Mouse (Mus musculus) hindlimb bud, embryonic 11.5 days (tissue): ENCODE measurements around the gene Zfand2a.
A peak's percentile ranks its signal among the peaks of the same experiment; 100 is the strongest.

Experiments used
- DNase-seq: peaks from one replicate; pipeline ENCODE4 v3.0.0-alpha.2; 2012; ENCODE audit warnings: low read depth, low spot score; ENCODE audit errors: extremely low spot score

Zfand2a gene

GRCm38 (mm10) chr5:139484185-139484814 is at the start of gene Zfand2a:
Gene Zfand2a, minus strand, starts transcription at chr5:139484549.
- DNase-seq = peak; percentile 95

DNA sequence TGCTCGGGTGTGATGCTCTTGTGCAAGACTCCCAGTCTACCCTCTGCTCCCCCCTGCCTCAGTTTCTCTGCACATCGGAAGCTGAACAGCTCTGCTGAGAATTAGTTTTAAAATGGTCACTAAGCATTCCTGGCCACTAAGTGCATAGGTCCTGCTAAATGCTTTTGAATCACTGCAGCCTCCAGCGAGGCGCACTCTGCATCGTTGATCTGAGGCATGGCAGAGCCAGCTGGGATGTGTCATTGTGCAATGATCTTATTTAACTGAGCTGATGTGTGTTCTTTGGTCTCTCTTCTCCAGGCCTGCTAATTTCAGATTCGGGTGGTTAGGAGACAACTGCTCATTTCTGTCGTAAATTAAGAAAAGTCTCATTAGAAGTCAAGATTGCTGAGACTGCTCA is 44.5 kb upstream of the Zfand2a start:
- DNase-seq = no peak

DNA sequence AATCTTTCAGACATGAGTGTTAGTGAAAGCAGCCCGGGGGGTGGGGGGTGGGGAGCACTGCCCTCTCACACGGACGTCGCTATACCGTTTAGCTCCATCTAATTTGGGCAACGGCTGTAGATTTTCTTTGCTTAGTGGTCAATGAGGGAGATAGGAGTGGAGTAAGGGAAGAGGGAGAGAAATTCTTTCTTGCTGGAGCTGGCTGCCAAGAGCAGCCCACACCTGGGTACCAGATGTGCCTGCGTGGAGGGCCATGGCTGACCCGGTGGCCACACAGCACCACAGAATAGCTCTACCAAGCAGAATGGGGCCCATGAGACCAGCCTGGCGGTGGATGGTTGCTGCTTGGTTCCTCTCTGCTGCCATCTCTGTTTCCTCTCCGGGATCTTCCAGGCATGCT is 37.6 kb upstream of the Zfand2a start:
- no peak for DNase-seq

DNA sequence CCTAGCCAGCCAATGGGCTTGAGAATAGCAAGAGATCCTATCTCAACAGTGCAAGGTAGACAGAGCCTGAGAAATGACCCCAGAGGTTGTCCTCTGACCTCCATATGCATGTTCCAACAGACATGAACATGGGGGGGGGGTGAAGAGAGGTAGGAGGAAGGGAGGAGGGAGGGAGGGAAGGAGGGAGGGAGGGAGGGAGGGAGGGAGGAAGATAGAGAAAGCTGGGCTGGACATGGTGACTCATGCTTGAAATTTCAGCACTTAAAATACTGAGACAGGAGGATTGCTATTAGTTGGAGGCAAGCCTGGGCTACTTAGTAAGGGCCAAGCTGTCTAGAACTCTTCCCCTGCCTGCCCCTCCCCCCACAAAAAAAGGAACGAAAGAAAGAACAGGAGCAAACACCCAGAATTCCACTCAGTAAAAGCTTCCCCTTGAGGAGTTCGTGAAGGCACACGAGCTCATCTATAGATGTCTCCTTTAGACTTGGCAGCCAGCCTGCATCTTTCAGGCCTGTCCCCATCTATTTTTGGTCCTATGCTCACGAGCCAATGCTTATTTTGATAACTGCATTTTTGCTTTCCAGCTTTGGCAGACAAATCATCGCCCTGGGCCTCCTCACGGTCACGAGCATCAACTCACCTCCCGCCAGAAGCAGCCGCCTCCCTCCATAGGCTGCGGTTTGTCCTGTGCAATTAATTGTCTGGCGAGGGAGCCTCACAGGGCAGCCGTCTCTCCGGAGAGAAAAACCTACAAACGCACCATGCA is 35.9 kb upstream of the Zfand2a start:
- DNase-seq = no peak

DNA sequence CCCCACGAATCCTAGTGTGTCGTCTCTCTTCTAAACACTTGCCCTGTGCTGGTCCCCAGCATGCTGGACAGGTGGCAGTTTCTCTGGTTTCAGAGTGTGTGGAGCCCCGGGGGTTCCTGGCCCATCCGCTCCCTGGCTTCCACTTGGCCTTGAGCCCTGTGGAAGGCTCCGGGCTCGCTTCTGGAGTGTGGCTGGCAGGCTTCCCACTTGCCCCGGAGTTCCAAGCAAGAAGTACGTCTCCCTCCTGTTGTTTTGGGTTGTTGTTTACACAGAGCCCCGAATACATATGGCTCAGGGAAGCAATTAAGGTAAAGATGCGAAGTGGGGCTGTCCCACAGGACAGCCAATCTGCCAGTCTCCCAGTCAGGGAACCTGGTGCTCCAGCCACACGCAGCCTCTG is 31.9 kb upstream of the Zfand2a start:
- DNase-seq = no peak

GRCm38 (mm10) chr5:139512201-139512600 is 27.9 kb upstream of the Zfand2a start:
- DNase-seq = no peak

- no peak for DNase-seq
These were observed 26.5 kb upstream of the Zfand2a start for GRCm38 (mm10) chr5:139510682-139511366.

DNA sequence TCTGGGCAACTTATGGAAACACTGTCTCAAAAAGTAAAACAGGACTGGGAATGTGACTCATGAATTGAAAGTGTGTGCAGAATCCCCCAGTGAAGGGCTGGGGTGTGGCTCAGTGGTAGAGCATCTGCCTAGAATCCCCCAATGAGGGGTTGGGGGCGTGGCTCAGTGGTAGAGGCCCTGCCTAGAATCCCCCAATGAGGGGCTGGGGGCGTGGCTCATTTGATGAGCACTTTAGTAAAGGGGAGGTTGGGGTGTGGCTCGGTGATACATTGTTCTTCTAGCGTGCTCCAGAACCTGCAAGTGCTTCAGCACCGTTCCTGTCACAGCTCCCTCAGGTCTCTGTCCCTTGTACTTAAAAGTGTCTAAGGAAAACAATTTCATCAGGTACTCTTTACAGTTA is 21.9 kb upstream of the Zfand2a start:
- DNase-seq = no peak

- peak; percentile 31 for DNase-seq
These were observed 20.8 kb upstream of the Zfand2a start for GRCm38 (mm10) chr5:139505073-139505606.

DNA sequence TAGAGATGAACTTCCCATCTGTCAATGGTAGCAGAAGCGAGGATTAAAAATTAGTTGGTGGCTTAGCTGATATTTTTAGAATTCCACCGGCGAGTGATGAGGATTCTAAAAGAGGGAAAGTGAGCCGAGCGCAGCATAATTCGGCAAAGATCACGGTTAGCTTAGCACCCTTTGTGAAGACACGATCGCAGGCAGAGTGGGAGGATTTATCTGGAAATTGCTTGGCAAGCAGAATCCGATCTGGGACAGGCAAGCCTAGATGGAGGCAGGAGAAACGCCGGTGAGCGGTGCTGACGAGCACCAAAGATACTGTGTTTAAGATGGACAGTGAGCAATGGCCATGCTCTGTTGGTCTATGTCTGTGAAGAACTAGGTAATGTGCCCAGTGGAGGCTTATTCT is 17.9 kb upstream of the Zfand2a start:
- DNase-seq = no peak

GRCm38 (mm10) chr5:139498791-139499190 is 14.4 kb upstream of the Zfand2a start:
- DNase-seq = no peak

GRCm38 (mm10) chr5:139496939-139497338 is 12.6 kb upstream of the Zfand2a start:
- no peak for DNase-seq

DNA sequence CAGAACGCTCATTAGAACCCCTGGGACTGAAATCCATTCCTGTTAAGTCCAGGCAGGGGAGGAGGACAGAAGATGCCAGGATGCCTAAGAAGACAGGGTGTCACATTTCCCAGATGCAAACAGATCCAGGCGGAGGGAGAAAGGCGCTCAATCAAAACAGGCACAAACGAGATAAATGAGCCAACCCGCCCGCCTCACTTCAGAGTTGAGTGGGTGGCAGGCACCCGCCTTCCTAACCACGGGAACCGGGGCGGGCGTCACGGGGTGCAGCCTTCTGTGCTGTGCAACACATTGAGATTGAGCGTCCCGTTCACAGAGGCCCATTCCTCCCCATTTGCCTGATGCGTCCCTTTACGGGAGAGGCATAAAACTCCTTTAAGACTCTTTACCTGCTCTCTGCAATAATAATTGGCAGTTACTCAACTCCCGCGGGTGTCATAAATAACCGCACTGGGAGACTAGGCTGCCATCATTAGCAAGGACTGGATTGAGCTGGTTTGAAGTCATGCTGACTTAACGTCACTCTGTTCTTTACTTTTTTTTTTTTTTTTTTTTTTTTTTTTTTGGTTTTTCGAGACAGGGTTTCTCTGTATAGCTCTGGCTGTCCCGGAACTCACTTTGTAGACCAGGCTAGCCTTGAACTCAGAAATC is 10.8 kb upstream of the Zfand2a start:
- DNase-seq = peak; percentile 10

- no peak for DNase-seq
These were observed 9.3 kb upstream of the Zfand2a start for GRCm38 (mm10) chr5:139493690-139494089.

DNA sequence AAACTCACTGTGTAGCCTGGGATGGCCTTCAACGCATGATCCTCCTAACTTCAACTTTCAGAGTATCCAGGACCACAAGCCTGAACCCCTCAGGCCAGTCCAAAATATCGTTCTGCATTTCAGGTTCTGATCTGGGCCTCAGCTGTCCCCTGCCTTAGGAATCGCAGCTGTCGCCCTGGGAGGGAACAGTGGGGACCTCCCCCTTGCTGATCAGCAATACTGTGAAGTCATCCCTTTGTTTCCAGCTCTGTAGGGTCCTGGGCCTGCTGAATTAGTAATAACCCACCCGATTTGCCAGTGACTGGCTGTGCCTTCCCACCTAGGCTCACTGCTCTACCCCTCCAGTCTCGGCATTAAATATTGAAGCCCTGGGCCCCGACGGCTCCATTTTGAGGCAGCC is 7.0 kb upstream of the Zfand2a start:
- no peak for DNase-seq

- no peak for DNase-seq
These were observed 5.8 kb upstream of the Zfand2a start for GRCm38 (mm10) chr5:139490131-139490530.

DNA sequence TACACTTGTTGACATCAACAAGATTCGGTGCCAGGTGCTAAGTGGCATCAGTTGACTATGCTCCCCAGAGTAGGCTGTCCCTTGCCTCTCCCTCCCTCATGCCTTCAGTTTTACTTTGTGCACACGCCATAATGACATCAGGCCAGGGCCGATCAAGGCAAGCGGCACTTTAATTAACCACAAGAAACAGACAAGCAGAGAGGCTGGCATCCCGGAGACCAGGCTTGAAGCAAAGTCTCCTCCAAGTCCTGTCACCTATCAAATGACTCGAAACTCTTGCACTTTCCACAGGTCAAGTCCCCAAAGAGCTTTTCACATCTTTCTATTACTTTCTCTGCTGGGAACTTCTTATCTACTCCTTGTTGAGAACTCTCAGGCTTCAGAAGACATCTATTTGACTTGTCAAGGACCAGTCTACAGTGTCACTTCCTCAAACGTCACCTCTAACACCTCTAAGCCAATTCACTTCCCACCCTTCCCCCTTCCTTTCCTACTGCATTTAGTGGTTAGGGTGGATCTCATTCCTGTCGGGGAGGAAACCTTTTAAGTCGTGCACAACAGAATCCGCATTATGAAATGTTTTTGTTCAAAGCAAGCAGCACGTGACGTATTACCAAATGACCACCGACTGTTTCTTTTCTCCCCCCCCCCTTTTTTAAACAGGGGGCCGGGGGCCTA is 1.0 kb downstream of the Zfand2a start:
- no peak for DNase-seq

- DNase-seq = no peak
These were observed 3.9 kb downstream of the Zfand2a start for GRCm38 (mm10) chr5:139480406-139480805.

GRCm38 (mm10) chr5:139479088-139479487 is 5.3 kb downstream of the Zfand2a start:
- no peak for DNase-seq

DNA sequence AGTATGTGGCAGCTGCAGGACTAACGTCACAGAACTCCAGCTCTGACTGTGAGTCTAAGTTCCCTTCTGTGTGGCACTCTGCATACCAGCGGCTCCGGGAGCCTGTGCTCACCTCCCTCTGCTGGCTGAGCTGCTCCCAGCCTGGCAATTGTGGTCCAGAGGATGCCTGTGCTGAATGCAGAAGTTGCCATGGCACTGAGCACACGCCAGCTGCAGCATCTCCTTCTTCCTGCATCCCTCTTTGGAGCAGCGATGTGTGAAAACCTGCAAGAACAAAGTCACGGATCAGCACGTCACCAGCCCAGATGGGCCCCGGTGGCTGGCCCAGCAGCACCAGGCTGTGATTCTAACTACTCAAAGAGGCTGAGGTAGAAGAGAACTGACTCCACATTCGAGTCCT is 9.6 kb downstream of the Zfand2a start:
- DNase-seq = no peak

DNA sequence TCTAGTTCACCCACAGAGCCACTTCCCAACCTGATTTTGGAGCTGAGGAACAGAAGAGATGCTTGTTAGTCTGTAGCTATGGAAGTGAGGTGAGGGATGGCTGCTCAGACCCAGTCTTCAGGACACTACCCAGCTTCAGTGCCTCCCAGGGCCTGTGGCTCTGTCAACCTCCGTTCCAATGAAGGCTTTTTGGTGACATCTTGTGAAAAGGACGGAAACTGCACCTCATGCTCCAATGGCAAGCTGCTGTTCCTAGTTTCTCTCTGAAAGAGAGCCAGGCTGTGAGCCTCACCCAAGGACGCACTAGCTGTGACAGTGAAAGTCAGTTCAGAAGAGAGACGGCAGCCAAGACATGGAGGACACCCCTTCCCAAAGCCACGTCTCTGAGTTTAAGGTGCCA is 16.4 kb downstream of the Zfand2a start:
- no peak for DNase-seq
